Mouse (Mus musculus) neutrophil, adult 5-6 weeks (primary cell): Measurements from ENCODE around the gene Arl11. TPM values are rescaled to one million over a fixed set of nuclear protein-coding genes. Genes with fewer than 3 reads are reported as not detected.

ENCODE experiments used
- ATAC-seq: fragments of 151-379, 151-347 bp; 2 replicates; pipeline ENCODE4 v1.8.0; 2017; ENCODE audit warnings: mild to moderate bottlenecking, moderate TSS enrichment; ENCODE audit not compliant: insufficient number of reproducible peaks, poor library complexity, low FRiP score, severe bottlenecking; ENCODE audit errors: extremely low read depth
- total RNA-seq: library from RNA; stranded (forward); fragments of 200-1000 nt; gene quantifications from 2 replicates; pipeline ENCODE4 v1.2.3, GENCODE M21; 2017

Arl11 gene
- 8.3 and 10.1 TPM in 2 replicates for total RNA-seq

GRCm38 (mm10) chr14:61309593-61309992 lies at the start of gene Arl11:
TSS of gene Arl11 (plus strand) at chr14:61309753.
- ATAC-seq, result peak; percentile 89

DNA sequence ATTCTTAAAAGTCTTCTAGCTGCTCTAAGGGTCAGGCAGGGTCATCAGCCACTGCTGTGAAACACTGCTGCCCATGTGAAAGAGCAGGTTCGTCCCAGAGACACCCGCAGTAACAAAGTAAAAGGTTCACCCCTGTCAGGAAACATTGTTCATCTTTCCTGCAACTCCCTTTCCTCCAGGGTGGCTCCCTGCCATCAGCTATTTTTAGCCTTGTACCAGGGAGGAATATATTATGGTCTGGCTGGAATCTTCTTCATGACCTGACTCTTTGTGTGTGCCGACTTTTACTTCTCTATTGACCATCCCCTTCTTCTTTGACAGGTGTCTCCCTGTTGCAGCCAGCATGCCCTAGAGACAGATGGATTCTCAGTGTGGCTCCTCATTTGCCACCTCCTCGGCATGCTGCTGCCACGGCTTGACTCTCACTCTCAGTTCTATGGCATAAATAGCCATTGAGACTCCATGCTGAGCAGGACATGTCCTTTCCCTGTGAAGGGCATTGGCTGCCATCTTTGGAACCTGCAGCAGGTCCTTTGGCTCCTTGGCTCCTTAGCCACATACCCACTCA lies 41.6 kb upstream of the Arl11 start:
- no peak for ATAC-seq

- ATAC-seq, result no peak
Measured at GRCm38 (mm10) chr14:61274414-61275198, 34.9 kb upstream of the Arl11 start.

- peak; percentile 59; the same call in 1 of the 2 replicates for ATAC-seq
Measured at GRCm38 (mm10) chr14:61277285-61277684, 32.3 kb upstream of the Arl11 start.

DNA sequence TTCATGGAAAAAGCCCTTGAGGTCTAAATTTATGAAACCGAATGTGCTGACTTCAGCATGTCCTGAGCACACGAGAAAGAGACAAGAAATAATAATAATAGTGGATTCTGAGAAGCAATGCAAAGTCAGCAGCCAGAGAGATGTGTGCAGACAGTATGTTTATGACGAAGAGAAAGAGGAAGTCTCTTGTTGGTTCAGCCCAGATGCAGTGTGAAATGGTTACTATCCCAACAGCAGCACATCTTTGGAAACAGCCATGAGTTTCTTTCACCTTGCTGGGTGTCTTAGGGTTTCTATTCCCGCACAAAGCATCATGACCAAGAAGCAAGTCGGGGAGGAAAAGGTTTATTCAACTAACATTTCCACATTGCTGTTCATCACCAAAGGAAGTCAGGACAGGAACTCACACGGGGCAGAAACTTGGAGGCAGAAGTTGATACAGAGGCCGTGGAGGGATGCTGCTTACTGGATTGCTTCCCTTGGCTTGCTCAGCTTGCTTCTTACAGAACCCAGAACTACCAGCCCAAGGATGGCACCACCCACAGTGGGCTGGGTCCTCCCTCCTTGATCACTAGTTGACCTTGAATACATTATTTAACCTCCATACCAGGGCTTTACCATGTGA lies 30.8 kb upstream of the Arl11 start:
- no peak for ATAC-seq

GRCm38 (mm10) chr14:61288606-61289286 lies 20.8 kb upstream of the Arl11 start:
- peak; percentile 42; the same call in 1 of the 2 replicates for ATAC-seq

GRCm38 (mm10) chr14:61290664-61291063 lies 18.9 kb upstream of the Arl11 start:
- ATAC-seq, result no peak

GRCm38 (mm10) chr14:61293884-61294737 lies 15.4 kb upstream of the Arl11 start:
- peak; percentile 80 for ATAC-seq

- peak; percentile 42; the same call in 1 of the 2 replicates for ATAC-seq
Measured at GRCm38 (mm10) chr14:61294738-61295079, 14.8 kb upstream of the Arl11 start.

- no peak for ATAC-seq
Measured at GRCm38 (mm10) chr14:61299810-61300209, 9.7 kb upstream of the Arl11 start.

GRCm38 (mm10) chr14:61301323-61301722 lies 8.2 kb upstream of the Arl11 start:
- no peak for ATAC-seq

GRCm38 (mm10) chr14:61302428-61302827 lies 7.1 kb upstream of the Arl11 start:
- ATAC-seq, result peak; percentile 49; the same call in 1 of the 2 replicates

DNA sequence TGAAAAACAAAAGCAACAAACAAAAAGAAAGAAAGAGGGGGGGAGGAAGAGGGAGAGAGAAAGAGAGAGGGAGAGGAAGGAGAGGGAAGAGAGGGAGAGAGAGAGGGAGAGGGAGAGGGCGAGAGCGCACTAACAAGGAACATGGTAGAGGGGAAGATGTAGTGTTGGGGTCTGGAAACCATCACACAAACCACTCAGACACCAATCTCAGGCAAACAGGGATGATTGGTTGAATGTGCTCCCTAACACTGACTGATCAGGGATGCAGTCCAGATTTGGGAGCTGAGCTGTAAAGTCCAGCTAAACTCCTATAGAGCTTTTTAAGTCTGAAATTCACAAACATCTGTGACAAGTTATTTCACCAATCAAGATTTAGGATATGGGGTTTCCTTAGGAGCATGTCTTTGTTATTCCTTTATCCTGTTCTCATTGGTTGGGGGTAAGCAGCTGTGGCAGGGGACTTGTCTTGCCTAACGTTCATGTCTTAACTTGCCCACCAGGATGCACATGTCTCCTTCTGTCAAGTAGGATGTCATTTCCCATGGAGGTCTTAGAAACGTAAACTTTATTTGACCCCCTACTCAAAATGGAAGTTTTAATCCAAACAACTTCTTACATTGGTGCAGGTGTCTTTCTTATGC lies 5.5 kb upstream of the Arl11 start:
- no peak for ATAC-seq

DNA sequence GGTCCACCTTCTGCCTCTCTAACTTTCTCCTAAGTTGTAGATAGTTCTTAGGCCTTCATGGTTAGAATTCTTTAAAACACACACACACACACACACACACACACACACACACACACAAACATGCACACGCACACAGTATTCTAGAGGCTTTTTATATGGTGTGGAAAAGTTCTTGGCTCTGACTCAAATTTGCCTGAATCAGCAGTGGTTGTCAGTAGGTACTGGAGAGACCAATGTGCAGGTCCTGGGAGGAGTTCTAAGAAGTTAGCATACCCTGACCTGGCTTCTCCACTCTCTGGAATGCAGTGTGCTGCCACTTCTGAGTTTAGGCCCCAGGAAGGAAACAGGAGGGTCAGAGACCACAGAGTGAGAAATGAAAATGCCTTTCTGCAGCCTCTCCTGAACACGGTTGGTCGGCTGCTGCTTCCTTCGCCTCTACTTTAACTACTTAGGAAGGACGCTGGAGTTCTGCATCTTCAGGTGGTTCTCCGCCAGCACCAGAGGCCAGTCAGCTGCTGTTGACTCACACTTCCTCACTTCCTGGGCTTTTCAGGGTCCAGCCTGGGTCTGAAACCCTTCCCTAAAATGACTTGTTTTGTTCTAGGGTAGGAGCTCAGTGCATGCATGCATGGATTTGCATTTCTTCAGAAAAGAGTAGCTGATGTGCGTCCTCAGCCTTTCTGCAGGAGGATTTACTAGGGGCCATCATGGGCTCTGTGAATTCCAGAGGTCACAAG lies 651 bp downstream of the Arl11 start:
- no peak for ATAC-seq

- no peak for ATAC-seq
Measured at GRCm38 (mm10) chr14:61310963-61311362, 1.4 kb downstream of the Arl11 start.

GRCm38 (mm10) chr14:61316861-61317260 lies 7.3 kb downstream of the Arl11 start:
- ATAC-seq, result peak; percentile 54; the same call in 1 of the 2 replicates

- ATAC-seq, result no peak
Measured at GRCm38 (mm10) chr14:61320765-61321164, 11.2 kb downstream of the Arl11 start.

DNA sequence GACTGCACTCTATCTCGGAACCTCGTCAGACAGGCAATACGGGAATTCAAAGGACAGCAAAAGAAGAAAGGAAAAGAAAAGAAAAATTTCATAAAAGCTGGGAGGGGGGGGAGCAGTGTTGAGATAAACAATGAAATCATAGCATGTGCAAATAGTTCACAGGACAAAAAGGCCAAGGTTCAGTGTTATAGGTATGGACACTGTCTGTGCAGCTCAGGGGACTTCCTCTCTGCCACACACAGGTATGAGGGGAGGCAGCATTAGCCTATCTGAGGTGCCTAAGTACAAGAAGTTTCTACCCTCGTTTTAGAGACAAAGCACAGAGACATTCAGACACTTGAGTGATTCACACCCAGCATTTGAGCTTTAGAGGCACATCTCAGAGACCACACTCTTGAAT lies 11.6 kb downstream of the Arl11 start:
- no peak for ATAC-seq
